Mouse (Mus musculus) limb, embryonic 12.5 days (tissue): Measurements from ENCODE around the gene Itsn1. TPM values are rescaled to one million over a fixed set of nuclear protein-coding genes. Genes with fewer than 3 reads are reported as not detected.

Experiments
- ATAC-seq: fragments of 200-750 bp; cut with Nextera tagmentation; 2 replicates; pipeline ENCODE4 v1.8.0; 2017; ENCODE audit warnings: low read depth, moderate TSS enrichment; ENCODE audit not compliant: insufficient number of reproducible peaks, insufficient read depth, low FRiP score, low TSS enrichment
- H3K27ac ChIP-seq: fragments of 300-500 bp; sonication (generic); 2 replicates; pipeline ENCODE4 v1.5.1; 2016; ENCODE audit warnings: mild to moderate bottlenecking, moderate library complexity
- H3K27me3 ChIP-seq: fragments of 300-500 bp; sonication (generic); 2 replicates; pipeline ENCODE4 v1.6.1; 2016; ENCODE audit warnings: mild to moderate bottlenecking, moderate library complexity
- H3K36me3 ChIP-seq: fragments of 300-500 bp; sonication (generic); 2 replicates; pipeline ENCODE4 v1.6.1; 2016; ENCODE audit warnings: mild to moderate bottlenecking, moderate library complexity
- H3K4me1 ChIP-seq: fragments of 300-500 bp; sonication (generic); replicated peaks from 2 replicates; pipeline ENCODE4 v1.6.1; 2016
- H3K4me2 ChIP-seq: fragments of 300-500 bp; sonication (generic); 2 replicates; pipeline ENCODE4 v1.6.1; 2016; ENCODE audit warnings: mild to moderate bottlenecking, moderate library complexity
- H3K4me3 ChIP-seq: fragments of 300-500 bp; sonication (generic); replicated peaks from 2 replicates; pipeline ENCODE4 v1.5.1; 2016; ENCODE audit warnings: mild to moderate bottlenecking
- H3K9ac ChIP-seq: fragments of 300-500 bp; sonication (generic); replicated peaks from 2 replicates; pipeline ENCODE4 v1.6.1; 2016; ENCODE audit warnings: mild to moderate bottlenecking, moderate library complexity
- H3K9me3 ChIP-seq: fragments of 300-500 bp; sonication (generic); 2 replicates; pipeline ENCODE4 v1.6.1; 2016; ENCODE audit warnings: mild to moderate bottlenecking, moderate library complexity
- WGBS: fragments of 180-500 bp; shearing (Covaris S2); methylation state at CpG from one replicate; pipeline ENCODE4 v1.1.7; 2016; 5-methylcytosine and 5-hydroxymethylcytosine counted together
- polyA plus RNA-seq: library from polyadenylated mRNA; unstranded; fragments of >200 nt; fragmentation: Nextera tagmentation; extraction: Ambion mirVana; gene quantifications from 2 replicates; pipeline ENCODE4 v1.2.1, GENCODE M21; 2016

Gene Itsn1
- polyA plus RNA-seq, 1 experiment from 2014 or later = 39.8 TPM

DNA sequence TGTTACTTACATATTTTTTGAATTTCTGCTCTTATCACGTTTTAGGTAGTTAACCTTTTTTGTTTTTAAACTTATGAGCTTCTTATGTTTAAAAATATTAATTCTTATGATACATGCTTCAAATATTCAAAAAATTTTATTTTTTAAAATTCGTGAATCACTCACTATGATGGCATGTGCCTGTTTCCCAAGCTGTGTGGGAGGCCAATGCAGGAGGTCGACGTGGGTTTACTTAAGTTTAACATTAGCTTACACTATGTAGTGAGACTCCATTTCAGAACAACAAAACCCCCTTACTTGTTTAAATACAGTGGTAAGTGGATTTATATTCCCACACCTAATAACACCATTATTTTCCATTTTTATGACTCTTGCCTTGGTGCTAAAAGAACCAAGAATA lies 24.5 kb downstream of the Itsn1 start:
- 77% methylated on average over 4 of the region's 4 CpGs for WGBS
- Histone ChIP-seq H3K4me2 (no peak overlapping the region), H3K27ac (no peak overlapping the region), H3K9ac (no peak overlapping the region), H3K4me3 (no peak overlapping the region), H3K9me3 (no peaks in the 10 kb centered on the region), H3K36me3 (peaks cover 3% of the 10 kb centered on the region; the same call in 1 of the 2 replicates), H3K27me3 (peaks cover 6% of the 10 kb centered on the region; the same call in 1 of the 2 replicates), H3K4me1 (peaks cover 16% of the 10 kb centered on the region; the same call in 1 of the 2 replicates)
- ATAC-seq = no peak

DNA sequence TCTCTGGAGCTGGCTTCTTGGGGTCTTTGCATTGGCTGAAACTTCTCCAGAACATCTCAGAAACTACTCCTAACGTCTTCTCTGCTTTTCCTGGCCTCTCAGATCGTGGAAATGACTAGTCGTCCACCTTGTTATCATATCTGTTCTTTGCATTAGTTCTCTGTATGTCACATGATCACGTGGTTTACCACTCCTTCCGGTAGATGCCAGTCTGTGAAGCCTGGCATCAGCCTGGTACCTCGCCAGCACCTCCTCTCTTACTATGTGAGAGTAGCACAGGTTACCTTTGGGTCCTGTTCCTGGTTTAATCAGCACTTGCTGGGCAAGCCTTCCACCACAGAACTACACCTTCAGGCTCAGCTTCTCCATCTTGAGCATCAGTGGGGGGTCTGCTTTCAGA lies 25.9 kb downstream of the Itsn1 start:
- no peak overlapping the region for H3K4me2 ChIP-seq
- H3K27ac ChIP-seq = no peak overlapping the region
- H3K9me3 ChIP-seq = no peaks in the 10 kb centered on the region
- peaks cover 6% of the 10 kb centered on the region; the same call in 1 of the 2 replicates for H3K27me3 ChIP-seq
- peaks cover 16% of the 10 kb centered on the region; the same call in 1 of the 2 replicates for H3K4me1 ChIP-seq
- ATAC-seq = no peak
- WGBS = 90% methylated on average over 6 of the region's 6 CpGs
- no peak overlapping the region for H3K9ac ChIP-seq
- H3K36me3 ChIP-seq = peaks cover 3% of the 10 kb centered on the region; the same call in 1 of the 2 replicates
- no peak overlapping the region for H3K4me3 ChIP-seq

DNA sequence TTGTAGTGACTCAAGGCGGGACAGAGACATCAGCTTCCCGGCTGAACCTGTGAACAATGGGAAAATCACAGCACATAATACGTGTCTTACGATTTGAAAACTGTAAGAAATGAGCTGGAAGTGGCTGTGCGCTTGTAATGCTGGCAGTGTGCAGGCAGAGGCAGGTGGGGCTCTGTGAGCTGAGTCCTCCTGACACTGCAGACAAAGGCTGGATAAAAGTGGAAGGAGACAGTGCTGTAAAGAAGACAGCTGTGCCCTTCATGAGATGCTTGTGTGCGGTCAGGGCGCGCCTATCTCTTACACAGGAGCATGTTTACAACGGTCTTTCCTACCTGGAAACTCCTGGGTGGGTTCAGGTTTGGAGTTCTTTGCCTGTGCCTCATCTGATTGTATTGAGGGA lies 32.1 kb downstream of the Itsn1 start:
- no peaks in the 10 kb centered on the region; the same call in 1 of the 2 replicates for H3K36me3 ChIP-seq
- no peaks in the 10 kb centered on the region for H3K4me1 ChIP-seq
- no peak overlapping the region for H3K27ac ChIP-seq
- H3K4me3 ChIP-seq = no peak overlapping the region
- no peak overlapping the region for H3K4me2 ChIP-seq
- no peak for ATAC-seq
- H3K9me3 ChIP-seq = no peaks in the 10 kb centered on the region
- WGBS = 89% methylated on average over 9 of the region's 9 CpGs
- no peaks in the 10 kb centered on the region for H3K27me3 ChIP-seq
- no peak overlapping the region for H3K9ac ChIP-seq

DNA sequence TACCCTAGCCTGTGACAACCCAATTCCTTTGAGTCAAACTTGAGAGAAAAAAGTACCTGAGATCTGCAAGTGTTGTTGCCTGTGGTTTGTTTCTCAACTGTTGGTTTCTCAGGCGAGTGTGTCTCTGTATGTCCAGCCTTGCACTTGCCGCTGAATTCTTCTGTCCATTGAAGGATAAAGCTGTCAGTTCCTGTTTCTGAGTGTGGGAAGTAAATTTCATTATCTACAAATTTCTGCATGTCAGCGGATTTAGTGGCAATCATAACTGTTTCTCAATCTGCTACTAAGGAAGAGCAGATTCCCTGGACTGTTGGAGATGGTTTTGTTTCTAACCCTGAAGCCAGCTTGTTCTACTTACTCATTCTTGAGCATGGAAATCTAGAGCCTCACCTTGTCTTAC lies 32.7 kb downstream of the Itsn1 start:
- 92% methylated on average over 3 of the region's 3 CpGs for WGBS
- H3K9ac ChIP-seq = no peak overlapping the region
- H3K4me1 ChIP-seq = peaks cover 5% of the 10 kb centered on the region
- no peak overlapping the region for H3K4me3 ChIP-seq
- H3K36me3 ChIP-seq = no peaks in the 10 kb centered on the region; the same call in 1 of the 2 replicates
- H3K27me3 ChIP-seq = no peaks in the 10 kb centered on the region
- H3K9me3 ChIP-seq = no peaks in the 10 kb centered on the region
- no peak overlapping the region for H3K27ac ChIP-seq
- ATAC-seq = no peak
- H3K4me2 ChIP-seq = no peak overlapping the region

DNA sequence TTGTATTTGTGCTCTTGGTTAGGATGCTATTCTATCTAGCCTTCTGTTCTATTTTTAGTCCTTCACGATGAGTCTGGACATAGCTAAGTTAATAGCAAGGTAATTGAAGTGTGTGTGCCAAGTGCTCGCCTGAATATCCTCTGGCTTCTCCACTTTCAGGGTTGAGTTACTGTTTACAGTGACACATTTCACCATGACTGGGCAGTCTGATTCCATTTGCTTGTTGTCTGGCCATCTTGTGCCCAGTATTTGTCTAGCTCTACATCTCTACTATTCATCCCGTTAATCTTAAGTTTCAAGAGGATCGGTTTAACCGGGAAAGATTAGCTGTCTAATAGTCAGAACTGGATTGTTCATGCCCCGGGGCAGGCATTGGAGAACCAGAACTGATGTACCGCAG lies 33.4 kb downstream of the Itsn1 start:
- no peak overlapping the region for H3K9ac ChIP-seq
- H3K4me2 ChIP-seq = no peak overlapping the region
- peaks cover 11% of the 10 kb centered on the region for H3K4me1 ChIP-seq
- no peak for ATAC-seq
- 81% methylated on average over 7 of the region's 7 CpGs for WGBS
- H3K36me3 ChIP-seq = no peaks in the 10 kb centered on the region; the same call in 1 of the 2 replicates
- H3K4me3 ChIP-seq = no peak overlapping the region
- no peak overlapping the region for H3K27ac ChIP-seq
- H3K27me3 ChIP-seq = no peaks in the 10 kb centered on the region
- no peaks in the 10 kb centered on the region for H3K9me3 ChIP-seq

DNA sequence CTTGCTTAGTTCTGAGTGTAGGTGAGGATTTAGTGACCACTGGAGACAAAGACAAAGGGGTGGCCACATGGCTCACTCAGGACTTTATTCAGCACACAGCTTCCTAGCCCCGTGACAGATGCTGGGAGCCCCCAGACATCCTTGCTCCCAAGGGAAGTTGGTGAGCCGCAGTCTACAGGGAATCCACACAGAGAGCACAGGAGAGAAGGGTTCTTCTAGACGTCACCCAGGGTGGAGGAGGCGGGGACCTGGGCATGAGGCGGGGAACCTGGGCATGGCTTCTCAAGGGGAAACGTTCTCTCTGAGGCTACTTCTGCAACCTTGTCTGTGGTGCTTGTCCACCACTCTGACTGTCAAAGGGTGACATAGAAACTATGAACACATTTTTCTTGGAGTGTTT lies 34.9 kb downstream of the Itsn1 start:
- ATAC-seq = no peak
- H3K4me2 ChIP-seq = no peak overlapping the region
- H3K9ac ChIP-seq = no peak overlapping the region
- H3K36me3 ChIP-seq = peaks cover under 1% of the 10 kb centered on the region; the same call in 1 of the 2 replicates
- H3K27ac ChIP-seq = no peak overlapping the region
- WGBS = 64% methylated on average over 6 of the region's 6 CpGs
- H3K4me1 ChIP-seq = peaks cover 11% of the 10 kb centered on the region
- no peaks in the 10 kb centered on the region for H3K9me3 ChIP-seq
- H3K4me3 ChIP-seq = no peak overlapping the region
- no peaks in the 10 kb centered on the region for H3K27me3 ChIP-seq

DNA sequence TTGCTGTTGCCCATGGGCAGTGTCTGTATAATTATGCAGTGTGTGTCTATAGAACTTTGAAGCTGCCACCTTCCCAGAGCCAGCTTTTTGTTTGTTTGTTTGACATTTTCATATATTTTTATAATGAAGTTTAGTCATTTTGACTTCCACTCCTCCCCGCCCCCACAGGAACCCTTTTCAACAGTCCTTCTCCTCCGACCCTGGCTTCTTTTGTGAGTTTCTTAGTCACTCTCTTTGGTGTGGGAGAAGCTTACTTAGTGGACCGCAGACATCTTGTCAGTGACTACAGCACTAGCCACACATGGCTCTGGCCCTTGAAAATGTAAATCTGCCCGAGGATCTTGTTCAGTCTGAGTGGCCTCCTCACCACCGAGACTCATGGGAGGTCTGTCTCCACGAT lies 35.3 kb downstream of the Itsn1 start:
- no peak overlapping the region for H3K4me3 ChIP-seq
- no peaks in the 10 kb centered on the region for H3K9me3 ChIP-seq
- no peaks in the 10 kb centered on the region for H3K27me3 ChIP-seq
- ATAC-seq = no peak
- H3K36me3 ChIP-seq = peaks cover 3% of the 10 kb centered on the region; the same call in 1 of the 2 replicates
- H3K9ac ChIP-seq = no peak overlapping the region
- H3K4me2 ChIP-seq = no peak overlapping the region
- 88% methylated on average over 6 of the region's 6 CpGs for WGBS
- H3K4me1 ChIP-seq = peaks cover 11% of the 10 kb centered on the region
- H3K27ac ChIP-seq = no peak overlapping the region

DNA sequence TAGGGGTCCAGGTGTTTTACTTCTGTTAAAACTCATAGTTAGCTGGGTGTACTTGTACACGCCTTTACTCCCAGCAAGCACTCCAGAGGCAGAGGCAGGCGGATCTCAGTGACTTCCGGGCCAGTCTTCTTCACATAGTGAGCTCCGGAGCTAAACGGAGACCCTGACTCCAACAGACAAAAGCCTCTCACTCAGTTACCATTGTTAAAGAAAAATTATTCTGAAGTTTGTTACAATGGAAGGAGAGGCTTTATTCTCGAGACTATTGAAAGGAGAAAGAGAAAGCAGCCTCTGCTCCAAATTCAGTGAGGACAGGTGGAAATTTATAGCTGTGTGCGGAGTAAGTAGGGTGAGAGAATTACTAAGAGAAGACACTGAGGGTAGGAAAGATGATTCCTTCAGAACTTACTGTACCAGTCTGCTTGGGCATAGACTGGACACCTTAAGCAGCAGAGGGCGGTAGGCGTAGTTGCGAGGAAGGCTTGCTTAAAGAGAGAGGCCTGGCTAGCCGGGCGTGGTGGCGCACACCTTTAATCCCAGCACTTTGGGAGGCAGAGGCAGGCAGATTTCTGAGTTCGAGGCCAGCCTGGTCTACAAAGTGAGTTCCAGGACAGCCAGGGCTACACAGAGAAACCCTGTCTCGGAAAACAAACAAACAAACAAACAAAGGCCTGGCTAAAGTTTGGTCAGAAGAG lies 36.2 kb downstream of the Itsn1 start:
- H3K36me3 ChIP-seq = peaks cover 3% of the 10 kb centered on the region; the same call in 1 of the 2 replicates
- H3K9me3 ChIP-seq = no peaks in the 10 kb centered on the region
- H3K4me2 ChIP-seq = no peak overlapping the region
- 93% methylated on average over 15 of the region's 15 CpGs for WGBS
- no peak overlapping the region for H3K9ac ChIP-seq
- ATAC-seq = no peak
- H3K4me3 ChIP-seq = no peak overlapping the region
- peaks cover 11% of the 10 kb centered on the region for H3K4me1 ChIP-seq
- H3K27ac ChIP-seq = no peak overlapping the region
- H3K27me3 ChIP-seq = no peaks in the 10 kb centered on the region

DNA sequence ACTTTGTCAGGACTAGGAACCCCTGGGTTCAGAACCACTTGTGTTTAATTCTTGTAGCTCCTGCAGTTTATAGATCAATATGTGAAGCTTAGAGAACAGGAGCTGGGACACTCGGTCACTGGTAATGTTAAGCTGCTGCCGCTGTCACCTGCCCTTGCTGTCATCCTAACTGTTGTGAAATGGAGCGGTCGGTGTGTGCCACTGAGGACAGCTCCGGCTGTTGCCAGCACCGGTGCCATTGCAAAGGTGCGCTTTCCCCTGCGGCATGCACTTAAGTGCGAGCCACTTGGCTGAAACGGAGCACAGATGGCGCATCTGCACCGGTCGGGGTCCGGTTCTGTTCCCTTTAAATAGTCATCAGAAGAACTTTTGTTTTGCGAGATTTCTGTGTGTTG lies 36.7 kb downstream of the Itsn1 start:
- Histone ChIP-seq H3K9me3 (no peaks in the 10 kb centered on the region), H3K27me3 (no peaks in the 10 kb centered on the region), H3K4me1 (peaks cover 14% of the 10 kb centered on the region), H3K9ac (no peak overlapping the region), H3K4me3 (no peak overlapping the region), H3K4me2 (no peak overlapping the region), H3K36me3 (peaks cover 3% of the 10 kb centered on the region; the same call in 1 of the 2 replicates), H3K27ac (no peak overlapping the region)
- 88% methylated on average over 15 of the region's 15 CpGs for WGBS
- ATAC-seq = no peak

DNA sequence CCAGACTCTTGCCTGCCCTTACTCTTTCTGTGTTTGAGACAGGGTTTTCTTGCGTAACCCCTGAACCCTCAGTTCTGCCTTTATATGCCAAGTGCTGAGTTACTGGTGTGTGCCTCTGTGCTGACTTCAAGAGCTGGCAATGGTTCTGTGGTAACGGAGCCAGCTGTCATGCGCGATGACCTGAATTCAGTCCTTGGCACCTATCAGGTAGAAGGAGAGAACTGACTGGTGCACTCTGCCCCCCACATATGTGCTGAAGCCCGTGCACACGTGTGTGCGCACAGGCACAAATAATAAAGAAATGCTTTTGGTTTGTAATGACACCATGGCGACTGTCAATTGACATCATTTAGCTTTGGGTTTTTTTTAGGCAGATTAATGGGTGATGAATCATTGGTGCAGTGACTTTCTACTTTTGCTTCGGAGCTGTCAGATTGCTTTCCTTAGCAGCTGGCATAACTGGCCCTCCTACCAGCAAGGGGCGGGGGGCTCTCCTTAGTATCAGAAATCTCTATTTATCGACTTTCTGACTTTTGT lies 38.2 kb downstream of the Itsn1 start:
- Histone ChIP-seq H3K4me2 (no peak overlapping the region), H3K9ac (no peak overlapping the region), H3K36me3 (0 out of 2 replicates have a peak, but pooled peaks cover 3% of the 10 kb centered on the region), H3K4me1 (peaks cover 14% of the 10 kb centered on the region), H3K27ac (no peak overlapping the region), H3K4me3 (no peak overlapping the region), H3K9me3 (no peaks in the 10 kb centered on the region), H3K27me3 (no peaks in the 10 kb centered on the region)
- WGBS = 89% methylated on average over 11 of the region's 11 CpGs
- no peak for ATAC-seq

DNA sequence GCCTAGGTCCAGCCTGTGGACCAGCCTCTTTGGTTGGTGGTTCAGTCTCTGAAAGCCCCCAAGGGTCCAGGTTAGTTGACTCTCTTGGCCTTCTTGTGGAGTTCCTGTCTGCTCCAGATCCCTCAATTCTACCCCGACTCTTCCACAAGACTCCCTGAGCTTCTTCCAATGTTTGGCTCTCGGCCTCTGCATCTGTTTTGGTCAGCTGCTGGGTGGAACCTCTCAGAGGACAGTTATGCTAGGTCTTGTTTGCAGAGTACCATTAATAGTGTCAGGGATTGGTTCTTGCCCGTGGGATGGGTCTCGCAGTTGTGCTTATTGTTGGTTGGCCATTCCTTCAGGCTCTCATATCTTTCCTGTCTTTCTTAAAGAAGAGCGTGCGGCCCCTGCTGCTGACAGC lies 39.5 kb downstream of the Itsn1 start:
- no peaks in the 10 kb centered on the region for H3K27me3 ChIP-seq
- ATAC-seq = no peak

More for the DNA sequence above, 39.5 kb downstream of the Itsn1 start:
- Histone ChIP-seq H3K27ac (no peak overlapping the region), H3K9ac (no peak overlapping the region), H3K36me3 (0 out of 2 replicates have a peak, but pooled peaks cover 3% of the 10 kb centered on the region), H3K4me1 (peaks cover 14% of the 10 kb centered on the region), H3K9me3 (no peaks in the 10 kb centered on the region), H3K4me3 (no peak overlapping the region), H3K4me2 (no peak overlapping the region)
- 92% methylated on average over 6 of the region's 6 CpGs for WGBS
